Comparison of ENCODE assay signal across 10 mouse cellular contexts in the genomic region with DNA sequence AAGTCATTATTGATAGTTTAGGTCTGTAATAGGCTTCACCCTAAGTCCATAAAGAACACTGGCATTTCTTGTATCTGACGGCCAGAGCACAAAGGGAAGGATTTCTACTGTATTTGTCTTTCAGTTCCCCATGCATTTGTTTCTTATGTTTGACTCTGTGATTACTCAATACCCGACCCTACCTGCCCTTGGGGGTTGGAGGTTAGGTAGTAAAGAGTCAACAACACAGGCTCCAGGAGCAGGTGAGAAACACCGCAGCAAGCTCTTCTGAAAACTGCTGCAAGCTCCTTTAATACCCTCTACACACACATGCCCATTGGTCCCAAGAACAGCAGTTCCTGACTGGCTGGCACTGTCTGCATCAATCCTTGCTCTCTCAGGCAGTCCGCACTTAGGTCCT.
"Had no signal": no experiment of that assay in that cellular context is flagged by ENCODE, and none has a peak within 500 bp of the region (broad histone marks: within the 10 kb centered on the region; RNA-seq: fewer than 3 reads in every experiment).

No protein-coding gene starts in this region.

- DNase-seq: kidney, adult 11 months; kidney, postnatal 25 days; layer of hippocampus, postnatal 36 days; left cerebral cortex, postnatal 4 days; right cerebral cortex, postnatal 14 days; thymus, adult 18-20 months; thymus, postnatal 36 days had no signal

- H3K27me3 ChIP-seq: limb, embryonic 13.5 days; midbrain, embryonic 13.5 days had no signal

- H3K9ac ChIP-seq: hindbrain, embryonic 14.5 days; limb, embryonic 13.5 days; midbrain, embryonic 13.5 days had no signal

- ATAC-seq: midbrain, embryonic 13.5 days had no signal

- H3K9me3 ChIP-seq: limb, embryonic 13.5 days; midbrain, embryonic 13.5 days had no signal

- H3K36me3 ChIP-seq: limb, embryonic 13.5 days; midbrain, embryonic 13.5 days had no signal

- H3K4me2 ChIP-seq: hindbrain, embryonic 14.5 days; limb, embryonic 13.5 days; midbrain, embryonic 13.5 days had no signal

- H3K4me1 ChIP-seq: limb, embryonic 13.5 days had no signal

- H3K4me3 ChIP-seq: limb, embryonic 13.5 days; midbrain, embryonic 13.5 days had no signal

- H3K27ac ChIP-seq: hindbrain, embryonic 14.5 days; limb, embryonic 13.5 days; midbrain, embryonic 13.5 days had no signal
